Mouse (Mus musculus): ENCODE measurements around the gene Pmpca. TPM values are rescaled to one million over a fixed set of nuclear protein-coding genes. Genes with fewer than 3 reads are reported as not detected.

The Pmpca gene
- total and polyA plus RNA-seq, 2 experiments from 2014 or later: 52.5 to 99.2 TPM

DNA sequence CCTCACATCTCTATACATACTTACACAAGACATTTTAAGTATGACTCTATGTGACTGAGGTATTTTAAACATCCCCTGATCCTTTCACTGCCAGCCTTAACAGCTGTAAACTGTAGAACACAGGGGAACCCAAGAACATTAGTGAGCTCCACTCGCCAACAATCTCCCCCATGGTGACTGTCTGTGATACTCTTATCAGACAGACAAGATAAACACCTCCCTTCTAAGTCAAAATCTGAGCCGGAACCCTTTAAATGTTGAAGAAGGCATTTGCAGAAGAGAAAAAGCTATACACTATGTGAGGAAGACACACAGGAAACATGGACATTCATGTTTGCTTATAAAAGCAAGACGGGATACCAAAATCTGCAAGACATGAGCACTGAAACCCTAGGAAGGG lies 54.7 kb downstream of the Pmpca start:
- no peak for ATAC-seq (ENCODE audit: insufficient read depth, low read depth)
- 3% methylated on average over 3 of the region's 3 CpGs for WGBS

DNA sequence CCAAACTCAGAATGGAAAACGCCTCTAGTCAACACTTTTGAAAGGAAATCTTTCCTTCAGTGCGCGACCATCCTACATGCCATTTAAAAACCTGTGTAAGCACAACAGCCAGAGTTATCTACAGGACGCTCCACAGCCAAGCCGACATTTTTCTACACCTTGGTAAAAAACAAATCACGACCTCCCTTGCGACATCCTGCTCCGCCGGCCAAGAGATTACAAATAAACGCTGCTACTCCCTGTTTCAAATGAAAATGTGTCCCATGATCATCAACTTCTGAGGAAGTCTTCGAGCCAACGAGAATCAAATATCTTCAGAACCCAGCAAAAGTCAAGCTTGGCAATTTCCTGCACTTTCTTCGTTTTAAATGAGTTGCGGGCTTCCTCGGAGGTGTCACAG lies 55.2 kb downstream of the Pmpca start:
- no peak for DNase-seq (ENCODE audit: low spot score)

More for the DNA sequence above, 54.7 kb downstream of the Pmpca start:
- Histone ChIP-seq H3K4me3 (ENCODE audit: low read depth, low read length) (peak overlapping the region; percentile 82), H3K4me1 (ENCODE audit: control insufficient read depth, insufficient read depth) (peaks cover 27% of the 10 kb centered on the region), H3K27ac (ENCODE audit: low read depth) (peak overlapping the region; percentile 91; the same call in 1 of the 2 replicates), H3K9me3 (replicated peaks; ENCODE audit: control insufficient read depth, low read length) (no peaks in the 10 kb centered on the region), H3K36me3 (replicated peaks; ENCODE audit: control insufficient read depth, insufficient read depth, low read length) (peaks cover 33% of the 10 kb centered on the region), H3K9ac (replicated peaks; ENCODE audit: low read depth, low read length) (peak overlapping the region; percentile 89), H3K27me3 (ENCODE audit: control insufficient read depth, insufficient read depth, low read length) (no peaks in the 10 kb centered on the region), H3K4me2 (ENCODE audit: low read depth, low read length) (peak overlapping the region; percentile 76)
- TF ChIP-seq EP300 (IDR thresholded peaks at IDR 0.05; ENCODE audit: low read depth) (no peak), CTCF (IDR thresholded peaks at IDR 0.05; ENCODE audit: low read depth) (no peak)
- DNase-seq (ENCODE audit: low spot score): no peak

DNA sequence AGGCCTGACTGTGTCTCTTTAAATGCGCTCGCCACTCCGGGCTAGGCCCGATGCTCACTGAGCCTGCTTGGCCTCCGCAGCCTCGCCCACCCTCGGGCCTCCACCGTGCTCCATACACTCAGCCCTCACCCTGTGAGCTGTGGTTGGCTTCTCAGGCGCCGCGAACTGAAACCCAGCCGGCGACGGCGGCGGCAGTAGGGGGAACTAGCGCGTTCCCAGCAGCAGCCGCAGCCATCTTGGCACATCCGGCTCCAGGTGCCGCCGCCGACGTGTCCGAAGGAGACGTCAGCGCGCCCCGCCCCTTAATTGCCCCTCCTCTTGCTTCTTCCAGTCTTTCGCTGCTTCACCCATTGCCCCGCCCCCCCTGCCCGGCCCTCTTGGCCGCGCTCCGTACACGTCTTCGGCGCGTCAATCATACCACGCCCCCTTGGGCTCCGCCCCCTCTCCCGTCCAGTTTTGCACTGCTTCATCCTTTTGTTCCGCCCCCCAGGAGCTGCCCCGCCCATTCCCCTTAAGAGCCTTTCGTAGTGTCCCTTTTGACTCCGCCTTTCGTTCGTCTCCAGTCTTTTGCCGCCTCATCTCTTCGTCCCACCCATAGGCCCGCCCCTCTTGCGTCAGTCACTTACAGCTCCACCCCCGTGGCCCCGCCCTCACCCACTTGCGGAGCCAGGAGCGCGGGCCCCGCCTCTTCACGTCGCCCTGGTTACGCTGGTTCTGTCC lies 56.0 kb downstream of the Pmpca start, which contains the start of gene Sec16a:
Gene Sec16a (minus strand): TSS at position 271 of the 720 bp plus-strand sequence.
- peak within 1 kb of the TSS; percentile 82 for H3K4me3 ChIP-seq (ENCODE audit: low read depth, low read length)
- TF ChIP-seq CTCF (IDR thresholded peaks at IDR 0.05; ENCODE audit: low read depth) (no peak), EP300 (IDR thresholded peaks at IDR 0.05; ENCODE audit: low read depth) (0 out of 2 replicates have a peak, but pooled peaks have one; percentile 14)
- no peaks in the 10 kb centered on the region for H3K9me3 ChIP-seq (replicated peaks; ENCODE audit: control insufficient read depth, low read length)
- ATAC-seq (ENCODE audit: insufficient read depth, low read depth) (peak; percentile 92), DNase-seq (ENCODE audit: low spot score) (peak; percentile 100)
- peak within 1 kb of the TSS; percentile 97 for H3K27ac ChIP-seq (ENCODE audit: low read depth)
- WGBS: under 1% methylated on average over 61 of the region's 61 CpGs
- peaks cover 27% of the 10 kb centered on the region for H3K4me1 ChIP-seq (ENCODE audit: control insufficient read depth, insufficient read depth)
- H3K9ac ChIP-seq (replicated peaks; ENCODE audit: low read depth, low read length): peak within 1 kb of the TSS; percentile 89
- H3K36me3 ChIP-seq (replicated peaks; ENCODE audit: control insufficient read depth, insufficient read depth, low read length): peaks cover 21% of the 10 kb centered on the region
- H3K27me3 ChIP-seq (ENCODE audit: control insufficient read depth, insufficient read depth, low read length): no peaks in the 10 kb centered on the region
- H3K4me2 ChIP-seq (ENCODE audit: low read depth, low read length): peak within 1 kb of the TSS; percentile 88

More for the DNA sequence above, 55.2 kb downstream of the Pmpca start:
- H3K9ac ChIP-seq (replicated peaks; ENCODE audit: low read depth, low read length): peak overlapping the region; percentile 89
- peak overlapping the region; percentile 91 for H3K27ac ChIP-seq (ENCODE audit: low read depth)
- peaks cover 27% of the 10 kb centered on the region for H3K4me1 ChIP-seq (ENCODE audit: control insufficient read depth, insufficient read depth)
- TF ChIP-seq CTCF (IDR thresholded peaks at IDR 0.05; ENCODE audit: low read depth) (no peak), EP300 (IDR thresholded peaks at IDR 0.05; ENCODE audit: low read depth) (no peak)
- no peaks in the 10 kb centered on the region for H3K9me3 ChIP-seq (replicated peaks; ENCODE audit: control insufficient read depth, low read length)
- no peak for ATAC-seq (ENCODE audit: insufficient read depth, low read depth)
- under 1% methylated on average over 15 of the region's 15 CpGs for WGBS
- no peaks in the 10 kb centered on the region for H3K27me3 ChIP-seq (ENCODE audit: control insufficient read depth, insufficient read depth, low read length)
- peaks cover 28% of the 10 kb centered on the region for H3K36me3 ChIP-seq (replicated peaks; ENCODE audit: control insufficient read depth, insufficient read depth, low read length)
- H3K4me2 ChIP-seq (ENCODE audit: low read depth, low read length): peak overlapping the region; percentile 76
- H3K4me3 ChIP-seq (ENCODE audit: low read depth, low read length): peak overlapping the region; percentile 82

DNA sequence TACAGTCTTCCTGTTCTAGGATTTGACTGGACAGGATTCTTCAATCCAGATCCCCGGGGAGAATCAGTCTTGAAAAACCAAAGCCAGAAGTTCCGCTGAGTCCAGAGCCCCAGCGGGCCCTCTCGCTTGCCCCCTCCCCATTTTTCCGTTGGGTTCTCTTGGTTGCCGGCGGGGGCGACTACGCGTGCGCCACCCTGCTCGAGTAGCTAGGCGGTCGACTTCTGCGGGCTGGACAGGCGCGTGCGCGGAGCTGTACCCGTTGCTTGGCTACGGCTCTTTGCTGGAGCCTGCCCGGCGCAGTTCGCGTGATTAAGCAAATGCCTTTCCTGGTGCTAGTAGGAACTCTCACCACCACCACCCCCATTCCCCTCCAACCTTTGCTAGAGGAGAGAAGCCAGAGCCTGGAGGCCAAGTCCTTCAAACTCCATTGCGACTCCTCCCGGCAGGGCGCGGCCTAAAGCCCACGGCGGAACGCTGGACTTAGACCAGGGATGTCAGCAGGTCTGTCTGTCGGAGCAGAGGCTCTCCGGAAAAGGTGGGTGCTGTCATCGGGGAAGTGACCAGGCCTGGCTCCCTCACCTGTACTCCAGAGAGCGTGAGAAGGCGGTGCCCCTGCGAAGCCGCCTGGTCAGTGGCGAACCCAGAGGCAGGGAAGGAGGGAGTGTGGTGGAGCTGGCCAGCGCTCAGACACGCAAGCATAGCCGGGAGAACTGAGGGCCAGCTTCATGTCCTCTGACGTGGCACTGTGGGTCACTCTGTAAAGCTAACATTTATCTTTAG lies 56.7 kb downstream of the Pmpca start:
- DNase-seq (ENCODE audit: low spot score) (peak; percentile 96), ATAC-seq (ENCODE audit: insufficient read depth, low read depth) (peak; percentile 86)
- TF ChIP-seq CTCF (IDR thresholded peaks at IDR 0.05; ENCODE audit: low read depth) (peak; percentile 29; the same call in 1 of the 2 replicates), EP300 (IDR thresholded peaks at IDR 0.05; ENCODE audit: low read depth) (peak; percentile 40; the same call in 1 of the 2 replicates)
- Histone ChIP-seq H3K4me3 (ENCODE audit: low read depth, low read length) (peak overlapping the region; percentile 82), H3K4me2 (ENCODE audit: low read depth, low read length) (peak overlapping the region; percentile 88), H3K36me3 (replicated peaks; ENCODE audit: control insufficient read depth, insufficient read depth, low read length) (peaks cover 14% of the 10 kb centered on the region), H3K27ac (ENCODE audit: low read depth) (peak overlapping the region; percentile 97), H3K9ac (replicated peaks; ENCODE audit: low read depth, low read length) (peak overlapping the region; percentile 68), H3K4me1 (ENCODE audit: control insufficient read depth, insufficient read depth) (peaks cover 27% of the 10 kb centered on the region), H3K27me3 (ENCODE audit: control insufficient read depth, insufficient read depth, low read length) (no peaks in the 10 kb centered on the region), H3K9me3 (replicated peaks; ENCODE audit: control insufficient read depth, low read length) (no peaks in the 10 kb centered on the region)
- WGBS: under 1% methylated on average over 44 of the region's 44 CpGs

DNA sequence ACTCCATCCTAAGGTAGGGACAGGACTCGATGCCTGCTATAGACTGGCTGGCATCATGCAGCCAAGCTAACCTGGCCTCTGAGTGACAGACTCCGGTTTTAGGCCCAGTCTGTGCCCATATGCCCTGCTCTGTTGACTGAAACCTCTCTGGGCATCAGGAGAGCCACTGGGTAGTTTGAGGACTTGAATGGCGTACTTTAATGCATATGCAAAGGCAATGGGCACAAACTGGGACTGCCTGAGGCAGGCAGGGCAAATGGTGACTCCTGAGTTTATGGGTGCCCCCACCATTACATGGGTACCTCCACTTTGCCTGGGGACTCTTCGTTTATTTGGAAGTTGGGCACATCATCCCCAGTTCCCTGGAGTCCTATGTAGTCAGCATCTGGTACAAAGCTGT lies 57.5 kb downstream of the Pmpca start:
- Histone ChIP-seq H3K27me3 (ENCODE audit: control insufficient read depth, insufficient read depth, low read length) (no peaks in the 10 kb centered on the region), H3K4me2 (ENCODE audit: low read depth, low read length) (peak overlapping the region; percentile 88), H3K36me3 (replicated peaks; ENCODE audit: control insufficient read depth, insufficient read depth, low read length) (peaks cover 5% of the 10 kb centered on the region), H3K4me1 (ENCODE audit: control insufficient read depth, insufficient read depth) (peaks cover 27% of the 10 kb centered on the region), H3K27ac (ENCODE audit: low read depth) (peak overlapping the region; percentile 97), H3K9me3 (replicated peaks; ENCODE audit: control insufficient read depth, low read length) (no peaks in the 10 kb centered on the region), H3K4me3 (ENCODE audit: low read depth, low read length) (peak overlapping the region; percentile 82), H3K9ac (replicated peaks; ENCODE audit: low read depth, low read length) (peak overlapping the region; percentile 68)
- ATAC-seq (ENCODE audit: insufficient read depth, low read depth): no peak
- no peak for TF ChIP-seq CTCF (IDR thresholded peaks at IDR 0.05; ENCODE audit: low read depth)
- no peak for TF ChIP-seq EP300 (IDR thresholded peaks at IDR 0.05; ENCODE audit: low read depth)
- 56% methylated on average over 4 of the region's 4 CpGs for WGBS
- no peak for DNase-seq (ENCODE audit: low spot score)

Other genes starting within 250 kb of the Pmpca start
- not detected in 2 replicates for gene Lhx3, start 181.1 kb upstream of the Pmpca start, total RNA-seq (2014; rRNA removed; ENCODE audit: low replicate concordance)
- not detected in 2 replicates for gene Lhx3, start 181.1 kb upstream of the Pmpca start, polyA plus RNA-seq (2015; fragmentation: Nextera tagmentation; extraction: Ambion mirVana)
- gene Qsox2, start 151.8 kb upstream of the Pmpca start, total RNA-seq (2014; rRNA removed; ENCODE audit: low replicate concordance): 8.5 and 15.3 TPM in 2 replicates
- 7.5 and 8.2 TPM in 2 replicates for gene Qsox2, start 151.8 kb upstream of the Pmpca start, polyA plus RNA-seq (2015; fragmentation: Nextera tagmentation; extraction: Ambion mirVana)
- gene Ccdc187, start 94.8 kb upstream of the Pmpca start, total RNA-seq (2014; rRNA removed; ENCODE audit: low replicate concordance): 0.61 and 0.97 TPM in 2 replicates
- gene Ccdc187, start 94.8 kb upstream of the Pmpca start, polyA plus RNA-seq (2015; fragmentation: Nextera tagmentation; extraction: Ambion mirVana): 0.04 TPM in 2 replicates
- 577 and 610 TPM in 2 replicates for gene Gpsm1, start 73.8 kb upstream of the Pmpca start, total RNA-seq (2014; rRNA removed; ENCODE audit: low replicate concordance)
- 146 and 148 TPM in 2 replicates for gene Gpsm1, start 73.8 kb upstream of the Pmpca start, polyA plus RNA-seq (2015; fragmentation: Nextera tagmentation; extraction: Ambion mirVana)
- gene Dnlz, start 37.2 kb upstream of the Pmpca start, total RNA-seq (2014; rRNA removed; ENCODE audit: low replicate concordance): 20.2 and 23.0 TPM in 2 replicates
- gene Dnlz, start 37.2 kb upstream of the Pmpca start, polyA plus RNA-seq (2015; fragmentation: Nextera tagmentation; extraction: Ambion mirVana): 17.0 and 18.6 TPM in 2 replicates
- 1.5 TPM in 1 of 2 replicates, not detected in the other for gene Card9, start 28.4 kb upstream of the Pmpca start, total RNA-seq (2014; rRNA removed; ENCODE audit: low replicate concordance)
- 0.18 and 0.31 TPM in 2 replicates for gene Card9, start 28.4 kb upstream of the Pmpca start, polyA plus RNA-seq (2015; fragmentation: Nextera tagmentation; extraction: Ambion mirVana)
- gene Snapc4, start 8.7 kb upstream of the Pmpca start, total RNA-seq (2014; rRNA removed; ENCODE audit: low replicate concordance): 9.6 and 24.1 TPM in 2 replicates
- 7.8 and 8.1 TPM in 2 replicates for gene Snapc4, start 8.7 kb upstream of the Pmpca start, polyA plus RNA-seq (2015; fragmentation: Nextera tagmentation; extraction: Ambion mirVana)
- 57.4 and 67.4 TPM in 2 replicates for gene Entr1, start within 50 bp of the Pmpca start, total RNA-seq (2014; rRNA removed; ENCODE audit: low replicate concordance)
- 56.4 and 57.2 TPM in 2 replicates for gene Entr1, start within 50 bp of the Pmpca start, polyA plus RNA-seq (2015; fragmentation: Nextera tagmentation; extraction: Ambion mirVana)
- 16.7 and 22.0 TPM in 2 replicates for gene Inpp5e, start 19.9 kb downstream of the Pmpca start, total RNA-seq (2014; rRNA removed; ENCODE audit: low replicate concordance)
- 10.2 and 11.0 TPM in 2 replicates for gene Inpp5e, start 19.9 kb downstream of the Pmpca start, polyA plus RNA-seq (2015; fragmentation: Nextera tagmentation; extraction: Ambion mirVana)
- 48.3 and 49.0 TPM in 2 replicates for gene Sec16a, start 55.9 kb downstream of the Pmpca start, total RNA-seq (2014; rRNA removed; ENCODE audit: low replicate concordance)
- gene Sec16a, start 55.9 kb downstream of the Pmpca start, polyA plus RNA-seq (2015; fragmentation: Nextera tagmentation; extraction: Ambion mirVana): 7.1 and 7.5 TPM in 2 replicates
- 54.0 and 63.3 TPM in 2 replicates for gene Notch1, start 127.3 kb downstream of the Pmpca start, total RNA-seq (2014; rRNA removed; ENCODE audit: low replicate concordance)
- 4.9 and 5.7 TPM in 2 replicates for gene Notch1, start 127.3 kb downstream of the Pmpca start, polyA plus RNA-seq (2015; fragmentation: Nextera tagmentation; extraction: Ambion mirVana)
- 375 and 401 TPM in 2 replicates for gene Egfl7, start 190.7 kb downstream of the Pmpca start, total RNA-seq (2014; rRNA removed; ENCODE audit: low replicate concordance)
- gene Egfl7, start 190.7 kb downstream of the Pmpca start, polyA plus RNA-seq (2015; fragmentation: Nextera tagmentation; extraction: Ambion mirVana): 158 and 159 TPM in 2 replicates
- gene Gm20532, start 197.3 kb downstream of the Pmpca start, total RNA-seq (2014; rRNA removed; ENCODE audit: low replicate concordance): not detected in 2 replicates
- gene Gm20532, start 197.3 kb downstream of the Pmpca start, polyA plus RNA-seq (2015; fragmentation: Nextera tagmentation; extraction: Ambion mirVana): not detected in 2 replicates
- 41.0 and 49.3 TPM in 2 replicates for gene Agpat2, start 215.1 kb downstream of the Pmpca start, total RNA-seq (2014; rRNA removed; ENCODE audit: low replicate concordance)
- gene Agpat2, start 215.1 kb downstream of the Pmpca start, polyA plus RNA-seq (2015; fragmentation: Nextera tagmentation; extraction: Ambion mirVana): 23.9 and 24.1 TPM in 2 replicates
- 16.5 and 23.2 TPM in 2 replicates for gene Fam69b, start 239.1 kb downstream of the Pmpca start, total RNA-seq (2014; rRNA removed; ENCODE audit: low replicate concordance)
- 7.7 and 9.7 TPM in 2 replicates for gene Fam69b, start 239.1 kb downstream of the Pmpca start, polyA plus RNA-seq (2015; fragmentation: Nextera tagmentation; extraction: Ambion mirVana)